Mouse (Mus musculus): Measurements from ENCODE around the gene Upf1. TPM values are rescaled to one million over a fixed set of nuclear protein-coding genes. Genes with fewer than 3 reads are reported as not detected.

The Upf1 gene
- polyA plus RNA-seq, 1 experiment from 2014 or later = 18.1 TPM

GRCm38 (mm10) chr8:70371951-70372350, 18.9 kb upstream of the Upf1 start:
- Histone ChIP-seq H3K27ac (replicated peaks in 1 of 2; ENCODE audit: control insufficient read depth in 1 of 2, insufficient read depth in 1 of 2, low read depth in 2 of 2, low read length in 2 of 2) (peak overlapping the region; percentile 58 to 59), H3K4me2 (ENCODE audit: low read length) (no peak overlapping the region), H3K4me1 (ENCODE audit: control insufficient read depth in 2 of 2, insufficient read depth in 2 of 2, low read length in 2 of 2) (peaks cover 15 to 29% of the 10 kb centered on the region in 2 experiments; a peak in 3 of 4 replicates), H3K9me3 (ENCODE audit: control insufficient read depth, low read length) (0 out of 2 replicates have a peak, but pooled peaks cover 2% of the 10 kb centered on the region), H3K4me3 (ENCODE audit: control insufficient read depth in 1 of 2, insufficient read depth in 1 of 2, low read depth in 1 of 2, low read length in 2 of 2) (no peak overlapping the region), H3K27me3 (ENCODE audit: control insufficient read depth, insufficient read depth, low read length) (peaks cover 50% of the 10 kb centered on the region), H3K9ac (ENCODE audit: low read length) (no peak overlapping the region), H3K36me3 (ENCODE audit: control insufficient read depth, insufficient read depth, low read length) (no peaks in the 10 kb centered on the region)
- 47% methylated on average over 6 of the region's 6 CpGs for WGBS
- ATAC-seq (ENCODE audit: insufficient number of reproducible peaks, insufficient read depth, low FRiP score, low read depth) = peak; percentile 9; the same call in 1 of the 2 replicates

DNA sequence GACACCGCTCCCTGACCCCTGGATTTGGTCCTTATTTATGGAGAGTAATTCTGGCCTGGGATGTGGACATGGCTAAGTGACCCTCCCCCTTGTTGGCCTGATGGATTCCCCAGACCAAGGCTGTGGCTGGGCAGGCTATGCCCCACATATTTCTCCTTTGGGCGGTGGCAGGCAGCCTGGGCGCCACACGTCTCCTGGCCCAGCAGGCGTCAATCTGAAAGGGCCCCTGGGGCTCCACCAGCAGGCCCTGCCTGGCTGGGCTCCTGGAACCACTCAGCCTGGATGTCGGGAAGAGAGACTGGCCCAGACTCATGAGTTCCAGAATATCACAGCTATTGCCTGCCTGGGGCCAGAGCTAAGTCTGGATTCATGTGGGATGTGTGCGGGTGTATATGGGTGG, 17.4 kb upstream of the Upf1 start:
- H3K36me3 ChIP-seq (ENCODE audit: control insufficient read depth, insufficient read depth, low read length) = no peaks in the 10 kb centered on the region
- no peak overlapping the region for H3K4me2 ChIP-seq (ENCODE audit: low read length)
- 66% methylated on average over 7 of the region's 7 CpGs for whole genome bisulfite sequencing
- 0 out of 2 replicates have a peak, but pooled peaks cover 2% of the 10 kb centered on the region for H3K9me3 ChIP-seq (ENCODE audit: control insufficient read depth, low read length)
- peaks cover 35% of the 10 kb centered on the region for H3K27me3 ChIP-seq (ENCODE audit: control insufficient read depth, insufficient read depth, low read length)
- H3K4me1 ChIP-seq (ENCODE audit: control insufficient read depth in 2 of 2, insufficient read depth in 2 of 2, low read length in 2 of 2) = peaks cover 15 to 20% of the 10 kb centered on the region in 2 experiments; a peak in 3 of 4 replicates
- no peak for ATAC-seq (ENCODE audit: insufficient number of reproducible peaks, insufficient read depth, low FRiP score, low read depth)
- H3K27ac ChIP-seq (replicated peaks in 1 of 2; ENCODE audit: control insufficient read depth in 1 of 2, insufficient read depth in 1 of 2, low read depth in 2 of 2, low read length in 2 of 2) = no peak overlapping the region
- H3K4me3 ChIP-seq (ENCODE audit: control insufficient read depth in 1 of 2, insufficient read depth in 1 of 2, low read depth in 1 of 2, low read length in 2 of 2) = no peak overlapping the region
- no peak overlapping the region for H3K9ac ChIP-seq (ENCODE audit: low read length)

DNA sequence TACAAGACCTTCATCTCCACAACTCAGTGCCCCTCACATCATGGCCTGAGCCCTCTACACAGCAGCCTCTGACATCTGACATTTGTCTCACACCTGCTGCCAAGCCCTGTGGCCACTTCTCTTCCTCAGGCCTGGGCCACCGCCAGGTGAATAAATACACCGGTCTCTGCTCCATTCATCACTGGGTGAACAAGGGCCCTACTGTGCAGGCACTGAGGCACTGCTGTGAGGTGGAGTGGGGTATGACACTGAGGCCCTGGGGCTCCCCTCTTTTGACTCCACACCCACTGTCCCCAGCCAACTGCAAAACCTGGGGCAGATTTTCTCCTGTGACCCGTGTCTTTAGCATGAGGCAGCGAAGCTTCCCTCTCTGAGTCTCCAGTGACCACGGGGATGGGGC, 13.5 kb upstream of the Upf1 start:
- Histone ChIP-seq H3K36me3 (ENCODE audit: control insufficient read depth, insufficient read depth, low read length) (no peaks in the 10 kb centered on the region), H3K4me2 (ENCODE audit: low read length) (no peak overlapping the region), H3K4me1 (ENCODE audit: control insufficient read depth in 2 of 2, insufficient read depth in 2 of 2, low read length in 2 of 2) (peaks cover 0 to 3% of the 10 kb centered on the region in 2 experiments; a peak in 1 of 4 replicates), H3K9me3 (ENCODE audit: control insufficient read depth, low read length) (no peaks in the 10 kb centered on the region), H3K4me3 (ENCODE audit: control insufficient read depth in 1 of 2, insufficient read depth in 1 of 2, low read depth in 1 of 2, low read length in 2 of 2) (no peak overlapping the region), H3K27me3 (ENCODE audit: control insufficient read depth, insufficient read depth, low read length) (0 out of 2 replicates have a peak, but pooled peaks cover under 1% of the 10 kb centered on the region), H3K27ac (replicated peaks in 1 of 2; ENCODE audit: control insufficient read depth in 1 of 2, insufficient read depth in 1 of 2, low read depth in 2 of 2, low read length in 2 of 2) (no peak overlapping the region), H3K9ac (ENCODE audit: low read length) (no peak overlapping the region)
- 79% methylated on average over 5 of the region's 5 CpGs for WGBS
- ATAC-seq (ENCODE audit: insufficient number of reproducible peaks, insufficient read depth, low FRiP score, low read depth) = no peak

GRCm38 (mm10) chr8:70364066-70364465, 11.0 kb upstream of the Upf1 start:
- peaks cover 0 to 5% of the 10 kb centered on the region in 2 experiments; a peak in 1 of 4 replicates for H3K4me1 ChIP-seq (ENCODE audit: control insufficient read depth in 2 of 2, insufficient read depth in 2 of 2, low read length in 2 of 2)
- ATAC-seq (ENCODE audit: insufficient number of reproducible peaks, insufficient read depth, low FRiP score, low read depth) = peak; percentile 40; the same call in 1 of the 2 replicates
- WGBS = 35% methylated on average over 5 of the region's 5 CpGs

GRCm38 (mm10) chr8:70361484-70362032, 8.5 kb upstream of the Upf1 start:
- H3K4me1 ChIP-seq (ENCODE audit: control insufficient read depth in 2 of 2, insufficient read depth in 2 of 2, low read length in 2 of 2) = peaks cover 0 to 2% of the 10 kb centered on the region in 2 experiments; a peak in 1 of 4 replicates
- H3K36me3 ChIP-seq (ENCODE audit: control insufficient read depth, insufficient read depth, low read length) = no peaks in the 10 kb centered on the region
- WGBS = 65% methylated on average over 10 of the region's 10 CpGs
- no peaks in the 10 kb centered on the region for H3K9me3 ChIP-seq (ENCODE audit: control insufficient read depth, low read length)
- no peak overlapping the region for H3K27ac ChIP-seq (replicated peaks in 1 of 2; ENCODE audit: control insufficient read depth in 1 of 2, insufficient read depth in 1 of 2, low read depth in 2 of 2, low read length in 2 of 2)
- ATAC-seq (ENCODE audit: insufficient number of reproducible peaks, insufficient read depth, low FRiP score, low read depth) = no peak
- no peak overlapping the region for H3K4me3 ChIP-seq (ENCODE audit: control insufficient read depth in 1 of 2, insufficient read depth in 1 of 2, low read depth in 1 of 2, low read length in 2 of 2)
- no peak overlapping the region for H3K4me2 ChIP-seq (ENCODE audit: low read length)
- no peaks in the 10 kb centered on the region for H3K27me3 ChIP-seq (ENCODE audit: control insufficient read depth, insufficient read depth, low read length)
- no peak overlapping the region for H3K9ac ChIP-seq (ENCODE audit: low read length)

More at GRCm38 (mm10) chr8:70364066-70364465, 11.0 kb upstream of the Upf1 start:
- Histone ChIP-seq H3K27ac (replicated peaks in 1 of 2; ENCODE audit: control insufficient read depth in 1 of 2, insufficient read depth in 1 of 2, low read depth in 2 of 2, low read length in 2 of 2) (no peak overlapping the region; a peak in 2 of 4 replicates), H3K4me3 (ENCODE audit: control insufficient read depth in 1 of 2, insufficient read depth in 1 of 2, low read depth in 1 of 2, low read length in 2 of 2) (no peak overlapping the region), H3K9me3 (ENCODE audit: control insufficient read depth, low read length) (no peaks in the 10 kb centered on the region), H3K36me3 (ENCODE audit: control insufficient read depth, insufficient read depth, low read length) (no peaks in the 10 kb centered on the region), H3K27me3 (ENCODE audit: control insufficient read depth, insufficient read depth, low read length) (no peaks in the 10 kb centered on the region), H3K9ac (ENCODE audit: low read length) (no peak overlapping the region), H3K4me2 (ENCODE audit: low read length) (no peak overlapping the region)

DNA sequence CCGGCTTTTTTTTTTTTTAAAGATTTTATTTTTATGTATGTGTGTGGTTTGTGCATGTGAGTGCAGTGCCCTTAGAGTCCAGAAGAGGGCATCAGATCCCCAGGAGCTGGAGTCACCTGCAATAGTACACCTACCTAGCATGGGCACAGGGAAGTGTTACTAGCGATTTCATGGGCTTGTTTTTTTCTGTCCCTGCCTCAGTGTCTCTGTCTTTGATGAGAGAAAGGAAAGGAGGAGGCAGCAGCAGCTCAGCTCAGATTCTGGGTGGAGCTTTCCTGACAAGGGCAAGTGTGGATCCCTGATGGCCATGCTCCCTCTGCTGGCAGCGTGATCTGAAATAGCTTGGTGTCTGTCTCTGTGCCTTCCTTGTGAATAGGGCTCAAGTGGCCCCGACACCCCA, 7.7 kb upstream of the Upf1 start:
- 49% methylated on average over 4 of the region's 4 CpGs for WGBS
- Histone ChIP-seq H3K4me1 (ENCODE audit: control insufficient read depth in 2 of 2, insufficient read depth in 2 of 2, low read length in 2 of 2) (peaks cover 0 to 2% of the 10 kb centered on the region in 2 experiments; a peak in 1 of 4 replicates), H3K9ac (ENCODE audit: low read length) (no peak overlapping the region), H3K36me3 (ENCODE audit: control insufficient read depth, insufficient read depth, low read length) (no peaks in the 10 kb centered on the region), H3K4me2 (ENCODE audit: low read length) (no peak overlapping the region), H3K4me3 (ENCODE audit: control insufficient read depth in 1 of 2, insufficient read depth in 1 of 2, low read depth in 1 of 2, low read length in 2 of 2) (no peak overlapping the region), H3K9me3 (ENCODE audit: control insufficient read depth, low read length) (no peaks in the 10 kb centered on the region), H3K27ac (replicated peaks in 1 of 2; ENCODE audit: control insufficient read depth in 1 of 2, insufficient read depth in 1 of 2, low read depth in 2 of 2, low read length in 2 of 2) (no peak overlapping the region), H3K27me3 (ENCODE audit: control insufficient read depth, insufficient read depth, low read length) (no peaks in the 10 kb centered on the region)
- ATAC-seq (ENCODE audit: insufficient number of reproducible peaks, insufficient read depth, low FRiP score, low read depth) = no peak

DNA sequence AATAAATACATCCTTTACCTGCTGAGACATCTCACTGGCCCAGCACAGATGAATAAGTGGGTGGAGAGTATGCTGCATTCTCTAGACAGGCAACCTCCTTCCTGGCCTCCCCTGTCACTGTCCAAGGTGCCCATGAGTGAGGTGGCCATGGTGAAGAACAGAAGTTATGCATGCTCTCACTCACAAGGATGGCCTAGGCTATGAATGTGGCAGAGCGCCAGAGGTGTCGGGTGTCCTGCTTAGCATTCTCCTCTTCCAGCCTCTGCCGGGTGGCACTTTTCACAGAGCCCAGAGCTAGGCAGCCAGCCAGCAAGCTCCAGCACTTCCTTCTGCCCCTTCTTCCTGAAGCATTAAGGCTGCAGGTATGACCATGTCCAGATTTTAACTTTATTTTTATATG, 6.3 kb upstream of the Upf1 start:
- Histone ChIP-seq H3K4me1 (ENCODE audit: control insufficient read depth in 2 of 2, insufficient read depth in 2 of 2, low read length in 2 of 2) (peaks cover 0 to 2% of the 10 kb centered on the region in 2 experiments; a peak in 1 of 4 replicates), H3K27ac (replicated peaks in 1 of 2; ENCODE audit: control insufficient read depth in 1 of 2, insufficient read depth in 1 of 2, low read depth in 2 of 2, low read length in 2 of 2) (no peak overlapping the region), H3K9me3 (ENCODE audit: control insufficient read depth, low read length) (no peaks in the 10 kb centered on the region), H3K4me3 (ENCODE audit: control insufficient read depth in 1 of 2, insufficient read depth in 1 of 2, low read depth in 1 of 2, low read length in 2 of 2) (no peak overlapping the region), H3K9ac (ENCODE audit: low read length) (no peak overlapping the region), H3K4me2 (ENCODE audit: low read length) (no peak overlapping the region), H3K36me3 (ENCODE audit: control insufficient read depth, insufficient read depth, low read length) (no peaks in the 10 kb centered on the region), H3K27me3 (ENCODE audit: control insufficient read depth, insufficient read depth, low read length) (no peaks in the 10 kb centered on the region)
- ATAC-seq (ENCODE audit: insufficient number of reproducible peaks, insufficient read depth, low FRiP score, low read depth) = no peak
- 11% methylated on average over 3 of the region's 3 CpGs for WGBS

DNA sequence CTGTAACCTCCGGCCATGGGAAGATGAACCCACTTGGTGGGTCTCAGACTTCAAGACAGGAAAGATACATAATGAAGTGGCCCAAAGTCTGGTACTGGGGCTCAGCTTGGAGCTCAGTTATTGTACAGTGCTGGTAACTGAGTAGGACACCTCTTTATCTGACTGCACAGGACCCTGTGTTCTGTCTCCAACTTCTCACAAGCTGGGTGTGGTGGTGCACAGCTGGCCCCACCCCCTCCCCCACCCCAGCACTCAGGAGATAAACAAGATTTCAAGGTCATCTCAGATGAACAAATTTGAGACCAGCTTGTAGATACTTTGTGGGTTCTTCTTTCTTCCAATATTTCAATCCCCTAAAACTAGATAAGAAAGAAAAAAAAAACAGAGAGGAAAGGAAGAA, 3.0 kb upstream of the Upf1 start:
- Histone ChIP-seq H3K27ac (replicated peaks in 1 of 2; ENCODE audit: control insufficient read depth in 1 of 2, insufficient read depth in 1 of 2, low read depth in 2 of 2, low read length in 2 of 2) (no peak overlapping the region), H3K4me1 (ENCODE audit: control insufficient read depth in 2 of 2, insufficient read depth in 2 of 2, low read length in 2 of 2) (peaks cover 20 to 21% of the 10 kb centered on the region in 2 experiments), H3K27me3 (ENCODE audit: control insufficient read depth, insufficient read depth, low read length) (no peaks in the 10 kb centered on the region), H3K4me2 (ENCODE audit: low read length) (no peak overlapping the region), H3K4me3 (ENCODE audit: control insufficient read depth in 1 of 2, insufficient read depth in 1 of 2, low read depth in 1 of 2, low read length in 2 of 2) (no peak overlapping the region), H3K9ac (ENCODE audit: low read length) (no peak overlapping the region), H3K36me3 (ENCODE audit: control insufficient read depth, insufficient read depth, low read length) (no peaks in the 10 kb centered on the region), H3K9me3 (ENCODE audit: control insufficient read depth, low read length) (no peaks in the 10 kb centered on the region)
- ATAC-seq (ENCODE audit: insufficient number of reproducible peaks, insufficient read depth, low FRiP score, low read depth) = no peak
- 78% methylated on average over 1 of the region's 1 CpGs for WGBS

Measured in heart, embryonic 14.5 days (tissue).